Mouse (Mus musculus): ENCODE measurements around the gene Lrch4.

DNA sequence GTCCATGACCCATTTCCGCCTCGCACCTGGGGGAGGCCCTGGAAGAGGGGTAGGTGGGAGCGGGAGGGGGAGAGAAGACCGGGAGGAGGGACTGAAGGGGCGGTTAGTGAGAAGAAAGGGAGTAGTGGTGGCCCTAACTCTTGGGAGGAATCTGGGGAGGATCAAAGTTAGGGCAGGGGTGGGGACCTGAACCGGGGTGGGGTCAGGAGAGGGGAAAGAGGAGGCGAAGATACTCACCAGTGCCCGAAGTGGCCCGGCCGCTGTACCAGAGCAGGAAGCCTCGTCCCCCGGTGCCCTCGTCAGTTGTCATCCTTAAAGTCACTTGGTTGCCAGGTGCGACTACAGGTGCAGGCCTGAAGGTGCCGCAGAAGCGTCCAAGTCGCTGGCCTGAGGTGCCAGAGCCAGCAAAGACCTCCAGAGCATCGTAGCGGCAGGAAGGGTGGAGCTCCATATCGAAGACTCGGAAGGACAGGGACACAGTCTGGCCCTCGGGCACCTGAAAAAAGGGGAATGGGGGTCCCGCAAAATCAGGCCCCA, 20.2 kb upstream of the Lrch4 start:
- TF ChIP-seq CTCF (IDR thresholded peaks at IDR 0.05; ENCODE audit: control insufficient read depth, insufficient read depth, insufficient replicate concordance, low read depth, low read length) (no peak), POLR2A (IDR thresholded peaks at IDR 0.05; ENCODE audit: control insufficient read depth, low read depth, low read length) (no peak)

Data from testis, adult 2 months (tissue).